Mouse (Mus musculus): Measurements from ENCODE around the gene Best1. TPM values are rescaled to one million over a fixed set of nuclear protein-coding genes. Genes with fewer than 3 reads are reported as not detected.

Best1 gene
- total RNA-seq, 2 experiments from 2014 or later: 1.2 to 1.5 TPM

- no peak for DNase-seq (ENCODE audit: low spot score in 2 of 2)
Measured at GRCm38 (mm10) chr19:9938156-9938823, 63.1 kb downstream of the Best1 start.

- DNase-seq (ENCODE audit: low spot score in 2 of 2): no peak
Measured at GRCm38 (mm10) chr19:9937428-9937827, 64.0 kb downstream of the Best1 start.

- DNase-seq (ENCODE audit: low spot score in 2 of 2): no peak
Measured at GRCm38 (mm10) chr19:9936579-9936978, 64.9 kb downstream of the Best1 start.

Other genes starting within 250 kb of the Best1 start
- not detected for gene Scgb2a2, start 154.1 kb downstream of the Best1 start, total RNA-seq (2021)
- gene Incenp, start 102.1 kb downstream of the Best1 start, total RNA-seq (2021): 10 to 100 TPM; 39.3 TPM
- 1,000 to 10,000 TPM; 1,831 to 1,888 TPM for gene Fth1, start 21.0 kb downstream of the Best1 start, total RNA-seq (2021)
- gene Rab3il1, start within 50 bp of the Best1 start, total RNA-seq (2021): 10 to 100 TPM; 24.2 to 26.1 TPM
- gene Fads3, start 39.9 kb upstream of the Best1 start, total RNA-seq (2021): 10 to 100 TPM; 16.8 to 28.4 TPM
- gene Fads2, start 100.1 kb upstream of the Best1 start, total RNA-seq (2021): 10 to 100 TPM; 26.2 to 27.3 TPM
- 10 to 100 TPM; 49.8 to 51.3 TPM for gene Fads1, start 181.3 kb upstream of the Best1 start, total RNA-seq (2021)
- 100 to 1,000 TPM; 122 to 143 TPM for gene Tmem258, start 202.4 kb upstream of the Best1 start, total RNA-seq (2021)
- gene Fen1, start 202.5 kb upstream of the Best1 start, total RNA-seq (2021): 10 to 100 TPM; 15.3 to 16.0 TPM
- under 1 TPM; 0.26 to 0.39 TPM for gene Myrf, start 239.1 kb upstream of the Best1 start, total RNA-seq (2021)